Mouse (Mus musculus): ENCODE results near the gene Shf. TPM values are rescaled to one million over a fixed set of nuclear protein-coding genes. Genes with fewer than 3 reads are reported as not detected.

Shf gene
- polyA plus RNA-seq, 1 experiment: 6.0 TPM

GRCm38 (mm10) chr2:122377751-122378246 lies 8.8 kb upstream of the Shf start:
- H3K4me3 ChIP-seq (ENCODE audit: low read depth, low read length): peak overlapping the region; percentile 80
- no peaks in the 10 kb centered on the region for H3K4me1 ChIP-seq (ENCODE audit: control insufficient read depth, insufficient read depth, low read length)
- no peaks in the 10 kb centered on the region for H3K27me3 ChIP-seq (ENCODE audit: control insufficient read depth, insufficient read depth, low read length, poor library complexity, severe bottlenecking)
- peak overlapping the region; percentile 64 for H3K9ac ChIP-seq (ENCODE audit: low read depth, poor library complexity, severe bottlenecking)
- peak overlapping the region; percentile 24; the same call in 1 of the 2 replicates for H3K27ac ChIP-seq (ENCODE audit: insufficient read depth, low read length)
- no peaks in the 10 kb centered on the region for H3K36me3 ChIP-seq (ENCODE audit: control insufficient read depth, insufficient read depth, low read length, poor library complexity, severe bottlenecking)
- peak; percentile 44; the same call in 1 of the 2 replicates for TF ChIP-seq EP300 (IDR thresholded peaks at IDR 0.05; ENCODE audit: insufficient read depth, low read depth, low read length)
- TF ChIP-seq CTCF (IDR thresholded peaks at IDR 0.05; ENCODE audit: low read depth, low read length): no peak
- no peaks in the 10 kb centered on the region for H3K9me3 ChIP-seq (replicated peaks; ENCODE audit: control insufficient read depth, insufficient read depth, low read length, poor library complexity, severe bottlenecking)

DNA sequence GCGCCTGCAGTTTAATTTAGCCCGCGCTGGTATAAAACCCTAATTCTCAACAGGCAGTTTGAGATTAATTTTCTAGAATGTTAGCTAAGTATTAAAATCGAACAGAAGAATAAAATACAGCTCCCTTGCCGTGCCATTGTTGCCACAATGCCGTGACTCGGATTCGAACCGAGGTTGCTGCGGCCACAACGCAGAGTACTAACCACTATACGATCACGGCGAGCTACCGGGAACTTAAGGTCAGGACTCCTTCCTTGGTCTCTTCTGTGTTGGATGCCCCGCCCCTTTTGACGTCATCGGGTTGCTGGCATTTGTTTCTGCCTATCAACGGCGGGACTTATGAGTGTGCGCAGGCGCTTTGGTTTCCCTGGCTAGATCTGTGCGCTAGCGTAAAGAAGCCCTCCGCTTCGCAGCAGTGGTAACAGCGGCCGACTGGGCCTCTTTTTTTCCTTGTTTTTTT lies 8.3 kb upstream of the Shf start:
- TF ChIP-seq CTCF (IDR thresholded peaks at IDR 0.05; ENCODE audit: low read depth, low read length): no peak
- TF ChIP-seq EP300 (IDR thresholded peaks at IDR 0.05; ENCODE audit: insufficient read depth, low read depth, low read length): peak; percentile 62; the same call in 1 of the 2 replicates
- no peak for TF ChIP-seq POLR2A (IDR thresholded peaks at IDR 0.05; ENCODE audit: insufficient read depth, low read length)
- Histone ChIP-seq H3K4me1 (ENCODE audit: control insufficient read depth, insufficient read depth, low read length) (no peaks in the 10 kb centered on the region), H3K27ac (ENCODE audit: insufficient read depth, low read length) (no peak overlapping the region), H3K27me3 (ENCODE audit: control insufficient read depth, insufficient read depth, low read length, poor library complexity, severe bottlenecking) (no peaks in the 10 kb centered on the region), H3K9ac (ENCODE audit: low read depth, poor library complexity, severe bottlenecking) (peak overlapping the region; percentile 64), H3K36me3 (ENCODE audit: control insufficient read depth, insufficient read depth, low read length, poor library complexity, severe bottlenecking) (no peaks in the 10 kb centered on the region), H3K9me3 (replicated peaks; ENCODE audit: control insufficient read depth, insufficient read depth, low read length, poor library complexity, severe bottlenecking) (no peaks in the 10 kb centered on the region), H3K4me3 (ENCODE audit: low read depth, low read length) (peak overlapping the region; percentile 80)

- Histone ChIP-seq H3K27ac (ENCODE audit: insufficient read depth, low read length) (no peak overlapping the region), H3K4me3 (ENCODE audit: low read depth, low read length) (peak overlapping the region; percentile 89)
- TF ChIP-seq POLR2A (IDR thresholded peaks at IDR 0.05; ENCODE audit: insufficient read depth, low read length) (no peak), EP300 (IDR thresholded peaks at IDR 0.05; ENCODE audit: insufficient read depth, low read depth, low read length) (no peak), CTCF (IDR thresholded peaks at IDR 0.05; ENCODE audit: low read depth, low read length) (no peak)
These were observed 7.1 kb upstream of the Shf start for GRCm38 (mm10) chr2:122376041-122376561.

DNA sequence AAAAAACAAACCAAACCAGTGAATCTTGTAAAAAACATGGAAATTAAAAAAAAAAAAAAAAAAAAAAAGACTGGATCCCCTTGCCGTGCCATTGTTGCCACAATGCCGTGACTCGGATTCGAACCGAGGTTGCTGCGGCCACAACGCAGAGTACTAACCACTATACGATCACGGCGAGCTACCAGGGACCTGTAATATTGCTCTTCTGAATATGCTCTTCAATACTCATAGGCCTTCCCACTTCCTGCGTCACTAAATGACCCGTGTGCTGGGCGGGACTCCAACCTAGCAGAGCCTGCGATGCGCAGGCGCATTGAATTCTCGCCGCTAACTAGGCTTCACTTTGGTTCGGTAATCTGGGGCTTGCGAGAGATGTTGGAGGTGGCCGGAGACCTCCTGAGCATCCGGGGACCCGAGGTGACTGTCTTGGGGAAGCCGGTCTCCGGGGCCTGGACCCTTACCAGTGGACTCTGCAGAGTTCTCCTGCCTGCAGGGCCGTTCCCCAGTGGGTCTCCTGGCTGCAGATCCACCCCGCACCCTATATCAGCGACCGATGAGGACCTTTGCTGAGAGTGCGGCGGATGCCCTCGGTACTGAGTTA lies 6.5 kb upstream of the Shf start:
- Histone ChIP-seq H3K9me3 (replicated peaks; ENCODE audit: control insufficient read depth, insufficient read depth, low read length, poor library complexity, severe bottlenecking) (no peaks in the 10 kb centered on the region), H3K27me3 (ENCODE audit: control insufficient read depth, insufficient read depth, low read length, poor library complexity, severe bottlenecking) (no peaks in the 10 kb centered on the region), H3K27ac (ENCODE audit: insufficient read depth, low read length) (no peak overlapping the region), H3K4me3 (ENCODE audit: low read depth, low read length) (peak overlapping the region; percentile 89), H3K4me1 (ENCODE audit: control insufficient read depth, insufficient read depth, low read length) (no peaks in the 10 kb centered on the region), H3K9ac (ENCODE audit: low read depth, poor library complexity, severe bottlenecking) (peak overlapping the region; percentile 72), H3K36me3 (ENCODE audit: control insufficient read depth, insufficient read depth, low read length, poor library complexity, severe bottlenecking) (no peaks in the 10 kb centered on the region)
- TF ChIP-seq CTCF (IDR thresholded peaks at IDR 0.05; ENCODE audit: low read depth, low read length): no peak
- no peak for TF ChIP-seq EP300 (IDR thresholded peaks at IDR 0.05; ENCODE audit: insufficient read depth, low read depth, low read length)
- TF ChIP-seq POLR2A (IDR thresholded peaks at IDR 0.05; ENCODE audit: insufficient read depth, low read length): no peak

More at GRCm38 (mm10) chr2:122376041-122376561, 7.1 kb upstream of the Shf start:
- H3K9me3 ChIP-seq (replicated peaks; ENCODE audit: control insufficient read depth, insufficient read depth, low read length, poor library complexity, severe bottlenecking): no peaks in the 10 kb centered on the region
- H3K27me3 ChIP-seq (ENCODE audit: control insufficient read depth, insufficient read depth, low read length, poor library complexity, severe bottlenecking): no peaks in the 10 kb centered on the region
- H3K4me1 ChIP-seq (ENCODE audit: control insufficient read depth, insufficient read depth, low read length): no peaks in the 10 kb centered on the region
- H3K9ac ChIP-seq (ENCODE audit: low read depth, poor library complexity, severe bottlenecking): peak overlapping the region; percentile 72
- H3K36me3 ChIP-seq (ENCODE audit: control insufficient read depth, insufficient read depth, low read length, poor library complexity, severe bottlenecking): no peaks in the 10 kb centered on the region

DNA sequence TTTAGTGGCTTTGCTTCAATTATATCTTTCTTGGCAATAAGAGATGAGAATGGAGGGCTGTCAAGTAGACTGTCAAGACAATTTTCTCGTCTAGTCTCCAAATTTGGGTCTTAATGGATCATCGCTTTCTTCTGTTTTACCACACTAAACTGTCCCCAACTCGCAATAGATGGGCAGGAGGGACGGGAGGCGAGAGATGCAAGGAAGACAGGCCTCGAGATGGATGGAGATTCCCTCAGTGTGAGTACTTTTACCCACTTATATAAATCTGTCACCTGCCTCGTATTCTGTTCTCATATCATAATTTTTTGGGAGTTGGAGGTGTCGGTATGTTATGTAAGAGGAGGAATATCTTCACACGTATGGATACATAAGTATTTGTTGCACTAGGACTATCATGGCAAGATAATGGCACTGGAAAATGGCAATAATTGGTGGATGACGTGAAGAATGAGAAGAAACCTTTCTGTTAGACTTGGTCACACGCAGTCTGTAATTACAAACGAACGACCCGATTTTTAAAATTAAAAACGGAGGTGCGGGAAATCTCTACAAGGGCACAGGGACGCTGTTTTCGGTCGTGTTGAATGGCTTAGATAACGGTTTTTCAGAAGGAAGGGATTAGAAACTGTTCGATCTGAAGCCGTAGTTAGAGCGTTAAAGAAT lies 5.8 kb upstream of the Shf start:
- no peak overlapping the region for H3K9ac ChIP-seq (ENCODE audit: low read depth, poor library complexity, severe bottlenecking)
- H3K27ac ChIP-seq (ENCODE audit: insufficient read depth, low read length): no peak overlapping the region
- H3K9me3 ChIP-seq (replicated peaks; ENCODE audit: control insufficient read depth, insufficient read depth, low read length, poor library complexity, severe bottlenecking): no peaks in the 10 kb centered on the region
- H3K36me3 ChIP-seq (ENCODE audit: control insufficient read depth, insufficient read depth, low read length, poor library complexity, severe bottlenecking): no peaks in the 10 kb centered on the region
- H3K27me3 ChIP-seq (ENCODE audit: control insufficient read depth, insufficient read depth, low read length, poor library complexity, severe bottlenecking): no peaks in the 10 kb centered on the region
- no peak overlapping the region for H3K4me3 ChIP-seq (ENCODE audit: low read depth, low read length)
- H3K4me1 ChIP-seq (ENCODE audit: control insufficient read depth, insufficient read depth, low read length): no peaks in the 10 kb centered on the region
- TF ChIP-seq POLR2A (IDR thresholded peaks at IDR 0.05; ENCODE audit: insufficient read depth, low read length) (no peak), EP300 (IDR thresholded peaks at IDR 0.05; ENCODE audit: insufficient read depth, low read depth, low read length) (no peak), CTCF (IDR thresholded peaks at IDR 0.05; ENCODE audit: low read depth, low read length) (no peak)

- H3K27me3 ChIP-seq (ENCODE audit: control insufficient read depth, insufficient read depth, low read length, poor library complexity, severe bottlenecking): no peaks in the 10 kb centered on the region
- TF ChIP-seq POLR2A (IDR thresholded peaks at IDR 0.05; ENCODE audit: insufficient read depth, low read length) (no peak), CTCF (IDR thresholded peaks at IDR 0.05; ENCODE audit: low read depth, low read length) (no peak)
- no peak overlapping the region for H3K4me3 ChIP-seq (ENCODE audit: low read depth, low read length)
- H3K27ac ChIP-seq (ENCODE audit: insufficient read depth, low read length): no peak overlapping the region
- H3K9ac ChIP-seq (ENCODE audit: low read depth, poor library complexity, severe bottlenecking): no peak overlapping the region
- no peaks in the 10 kb centered on the region for H3K9me3 ChIP-seq (replicated peaks; ENCODE audit: control insufficient read depth, insufficient read depth, low read length, poor library complexity, severe bottlenecking)
- no peaks in the 10 kb centered on the region for H3K36me3 ChIP-seq (ENCODE audit: control insufficient read depth, insufficient read depth, low read length, poor library complexity, severe bottlenecking)
- no peaks in the 10 kb centered on the region for H3K4me1 ChIP-seq (ENCODE audit: control insufficient read depth, insufficient read depth, low read length)
These were observed 5.0 kb upstream of the Shf start for GRCm38 (mm10) chr2:122374012-122374411.
